Mouse (Mus musculus) kidney, adult 9 months (tissue): ENCODE results near the gene Nfe2l3.
"Not testable (repeated sequence)": the region's sequence is repeated elsewhere in the genome, so short reads cannot be mapped to it uniquely, and the experiment has no call there.

ENCODE experiments used
- DNase-seq: peaks from one replicate; pipeline ENCODE4 v3.0.0; 2022

The Nfe2l3 gene

GRCm38 (mm10) chr6:51432535-51433397, at the start of gene Nfe2l3:
Gene Nfe2l3, plus strand, starts transcription at chr6:51432670.
- DNase-seq = peak; percentile 28

GRCm38 (mm10) chr6:51383769-51384755, 48.4 kb upstream of the Nfe2l3 start:
- peak; percentile 88 for DNase-seq

- DNase-seq = no peak
Measured at GRCm38 (mm10) chr6:51390505-51390904, 42.0 kb upstream of the Nfe2l3 start.

GRCm38 (mm10) chr6:51391816-51392490, 40.5 kb upstream of the Nfe2l3 start:
- DNase-seq = peak; percentile 11

GRCm38 (mm10) chr6:51393341-51394128, 38.9 kb upstream of the Nfe2l3 start:
- DNase-seq = no peak

GRCm38 (mm10) chr6:51394367-51394766, 38.1 kb upstream of the Nfe2l3 start:
- DNase-seq = not testable (repeated sequence)

- DNase-seq = not testable (repeated sequence)
Measured at GRCm38 (mm10) chr6:51394963-51395362, 37.5 kb upstream of the Nfe2l3 start.

- DNase-seq = no peak
Measured at GRCm38 (mm10) chr6:51395486-51395885, 37.0 kb upstream of the Nfe2l3 start.

GRCm38 (mm10) chr6:51399113-51399518, 33.4 kb upstream of the Nfe2l3 start:
- DNase-seq = peak; percentile 26

- no peak for DNase-seq
Measured at GRCm38 (mm10) chr6:51401294-51401693, 31.2 kb upstream of the Nfe2l3 start.

GRCm38 (mm10) chr6:51403598-51403997, 28.9 kb upstream of the Nfe2l3 start:
- DNase-seq = no peak

- no peak for DNase-seq
Measured at GRCm38 (mm10) chr6:51404502-51404901, 28.0 kb upstream of the Nfe2l3 start.

- DNase-seq = no peak
Measured at GRCm38 (mm10) chr6:51416433-51416832, 16.0 kb upstream of the Nfe2l3 start.

GRCm38 (mm10) chr6:51417306-51417936, 15.0 kb upstream of the Nfe2l3 start:
- DNase-seq = no peak

GRCm38 (mm10) chr6:51423466-51424122, 8.9 kb upstream of the Nfe2l3 start:
- DNase-seq = no peak

GRCm38 (mm10) chr6:51424537-51424936, 7.9 kb upstream of the Nfe2l3 start:
- DNase-seq = no peak

- DNase-seq = no peak
Measured at GRCm38 (mm10) chr6:51434270-51434669, 1.8 kb downstream of the Nfe2l3 start.

GRCm38 (mm10) chr6:51437665-51438064, 5.2 kb downstream of the Nfe2l3 start:
- DNase-seq = no peak

GRCm38 (mm10) chr6:51438826-51439330, 6.4 kb downstream of the Nfe2l3 start:
- no peak for DNase-seq

- no peak for DNase-seq
Measured at GRCm38 (mm10) chr6:51442191-51442835, 9.8 kb downstream of the Nfe2l3 start.
